Mouse (Mus musculus): ENCODE results near the gene Ppard. TPM values are rescaled to one million over a fixed set of nuclear protein-coding genes. Genes with fewer than 3 reads are reported as not detected.
A peak's percentile ranks its signal among the peaks of the same experiment; 100 is the strongest.

Ppard gene
- total and polyA plus RNA-seq, 2 experiments from 2014 or later, result 1.4 to 23.1 TPM

- Histone ChIP-seq H3K9me3 (replicated peaks; ENCODE audit: control insufficient read depth, low read length) (no peaks in the 10 kb centered on the region), H3K36me3 (replicated peaks; ENCODE audit: control insufficient read depth, insufficient read depth, low read length) (no peaks in the 10 kb centered on the region; the same call in 1 of the 2 replicates), H3K4me2 (ENCODE audit: low read depth, low read length) (no peak overlapping the region), H3K27ac (ENCODE audit: low read depth) (no peak overlapping the region), H3K4me1 (ENCODE audit: control insufficient read depth, insufficient read depth) (peaks cover 22% of the 10 kb centered on the region), H3K9ac (replicated peaks; ENCODE audit: low read depth, low read length) (no peak overlapping the region), H3K27me3 (ENCODE audit: control insufficient read depth, insufficient read depth, low read length) (no peaks in the 10 kb centered on the region), H3K4me3 (ENCODE audit: low read depth, low read length) (no peak overlapping the region)
- ATAC-seq (ENCODE audit: insufficient read depth, low read depth) (peak; percentile 26; the same call in 1 of the 2 replicates), DNase-seq (ENCODE audit: low spot score) (peak; percentile 36)
- WGBS, result 30% methylated on average over 6 of the region's 6 CpGs
- TF ChIP-seq EP300 (IDR thresholded peaks at IDR 0.05; ENCODE audit: low read depth), result no peak
- no peak for TF ChIP-seq CTCF (IDR thresholded peaks at IDR 0.05; ENCODE audit: low read depth)
These were observed 15.1 kb downstream of the Ppard start for GRCm38 (mm10) chr17:28247613-28248012.

GRCm38 (mm10) chr17:28249062-28249461, 16.6 kb downstream of the Ppard start:
- no peak for TF ChIP-seq CTCF (IDR thresholded peaks at IDR 0.05; ENCODE audit: low read depth)
- TF ChIP-seq EP300 (IDR thresholded peaks at IDR 0.05; ENCODE audit: low read depth), result no peak

GRCm38 (mm10) chr17:28251579-28252280, 19.2 kb downstream of the Ppard start:
- ATAC-seq (ENCODE audit: insufficient read depth, low read depth) (no peak), DNase-seq (ENCODE audit: low spot score) (no peak)
- Histone ChIP-seq H3K4me3 (ENCODE audit: low read depth, low read length) (no peak overlapping the region), H3K36me3 (replicated peaks; ENCODE audit: control insufficient read depth, insufficient read depth, low read length) (no peaks in the 10 kb centered on the region; the same call in 1 of the 2 replicates), H3K27ac (ENCODE audit: low read depth) (peak overlapping the region; percentile 23), H3K9ac (replicated peaks; ENCODE audit: low read depth, low read length) (no peak overlapping the region), H3K4me1 (ENCODE audit: control insufficient read depth, insufficient read depth) (peaks cover 42% of the 10 kb centered on the region), H3K27me3 (ENCODE audit: control insufficient read depth, insufficient read depth, low read length) (no peaks in the 10 kb centered on the region), H3K4me2 (ENCODE audit: low read depth, low read length) (no peak overlapping the region), H3K9me3 (replicated peaks; ENCODE audit: control insufficient read depth, low read length) (no peaks in the 10 kb centered on the region)
- no peak for TF ChIP-seq EP300 (IDR thresholded peaks at IDR 0.05; ENCODE audit: low read depth)
- no peak for TF ChIP-seq CTCF (IDR thresholded peaks at IDR 0.05; ENCODE audit: low read depth)
- 74% methylated on average over 12 of the region's 12 CpGs for WGBS

More at GRCm38 (mm10) chr17:28249062-28249461, 16.6 kb downstream of the Ppard start:
- Histone ChIP-seq H3K27ac (ENCODE audit: low read depth) (peak overlapping the region; percentile 26; the same call in 1 of the 2 replicates), H3K4me3 (ENCODE audit: low read depth, low read length) (no peak overlapping the region), H3K9ac (replicated peaks; ENCODE audit: low read depth, low read length) (no peak overlapping the region), H3K36me3 (replicated peaks; ENCODE audit: control insufficient read depth, insufficient read depth, low read length) (no peaks in the 10 kb centered on the region; the same call in 1 of the 2 replicates), H3K4me2 (ENCODE audit: low read depth, low read length) (no peak overlapping the region), H3K9me3 (replicated peaks; ENCODE audit: control insufficient read depth, low read length) (no peaks in the 10 kb centered on the region), H3K27me3 (ENCODE audit: control insufficient read depth, insufficient read depth, low read length) (no peaks in the 10 kb centered on the region), H3K4me1 (ENCODE audit: control insufficient read depth, insufficient read depth) (peaks cover 29% of the 10 kb centered on the region)
- DNase-seq (ENCODE audit: low spot score) (no peak), ATAC-seq (ENCODE audit: insufficient read depth, low read depth) (no peak)
- WGBS, result 63% methylated on average over 12 of the region's 12 CpGs

- TF ChIP-seq EP300 (IDR thresholded peaks at IDR 0.05; ENCODE audit: low read depth) (no peak), CTCF (IDR thresholded peaks at IDR 0.05; ENCODE audit: low read depth) (no peak)
- Histone ChIP-seq H3K27ac (ENCODE audit: low read depth) (peak overlapping the region; percentile 23; the same call in 1 of the 2 replicates), H3K27me3 (ENCODE audit: control insufficient read depth, insufficient read depth, low read length) (no peaks in the 10 kb centered on the region), H3K36me3 (replicated peaks; ENCODE audit: control insufficient read depth, insufficient read depth, low read length) (no peaks in the 10 kb centered on the region; the same call in 1 of the 2 replicates), H3K4me2 (ENCODE audit: low read depth, low read length) (no peak overlapping the region), H3K9ac (replicated peaks; ENCODE audit: low read depth, low read length) (no peak overlapping the region), H3K4me3 (ENCODE audit: low read depth, low read length) (no peak overlapping the region), H3K4me1 (ENCODE audit: control insufficient read depth, insufficient read depth) (peaks cover 46% of the 10 kb centered on the region), H3K9me3 (replicated peaks; ENCODE audit: control insufficient read depth, low read length) (no peaks in the 10 kb centered on the region)
- 45% methylated on average over 5 of the region's 5 CpGs for WGBS
- DNase-seq (ENCODE audit: low spot score) (peak; percentile 24), ATAC-seq (ENCODE audit: insufficient read depth, low read depth) (peak; percentile 15; the same call in 1 of the 2 replicates)
These were observed 19.8 kb downstream of the Ppard start for GRCm38 (mm10) chr17:28252281-28252648.

GRCm38 (mm10) chr17:28253216-28253615, 20.7 kb downstream of the Ppard start:
- no peak overlapping the region for H3K27ac ChIP-seq (ENCODE audit: low read depth)
- no peaks in the 10 kb centered on the region for H3K9me3 ChIP-seq (replicated peaks; ENCODE audit: control insufficient read depth, low read length)
- ATAC-seq (ENCODE audit: insufficient read depth, low read depth), result 0 out of 2 replicates have a peak, but pooled peaks have one; percentile 27
- H3K9ac ChIP-seq (replicated peaks; ENCODE audit: low read depth, low read length), result no peak overlapping the region
- peak; percentile 21 for DNase-seq (ENCODE audit: low spot score)
- H3K4me2 ChIP-seq (ENCODE audit: low read depth, low read length), result no peak overlapping the region
- peaks cover 52% of the 10 kb centered on the region for H3K4me1 ChIP-seq (ENCODE audit: control insufficient read depth, insufficient read depth)
- no peaks in the 10 kb centered on the region for H3K27me3 ChIP-seq (ENCODE audit: control insufficient read depth, insufficient read depth, low read length)
- 67% methylated on average over 7 of the region's 7 CpGs for WGBS
- no peaks in the 10 kb centered on the region; the same call in 1 of the 2 replicates for H3K36me3 ChIP-seq (replicated peaks; ENCODE audit: control insufficient read depth, insufficient read depth, low read length)
- TF ChIP-seq CTCF (IDR thresholded peaks at IDR 0.05; ENCODE audit: low read depth) (no peak), EP300 (IDR thresholded peaks at IDR 0.05; ENCODE audit: low read depth) (no peak)
- H3K4me3 ChIP-seq (ENCODE audit: low read depth, low read length), result no peak overlapping the region
